Mouse (Mus musculus) brain, embryonic 18.5 days (tissue): ENCODE results near the gene Gck.
"Not testable (repeated sequence)": the region's sequence is repeated elsewhere in the genome, so short reads cannot be mapped to it uniquely, and the experiment has no call there.

Experiments used
- DNase-seq: peaks from one replicate; pipeline ENCODE4 v3.0.0-alpha.2; 2012; ENCODE audit warnings: low read depth, low spot score

Gck gene

GRCm38 (mm10) chr11:5908642-5909041, 41.2 kb downstream of the Gck start:
- DNase-seq: no peak

GRCm38 (mm10) chr11:5907096-5907495, 42.8 kb downstream of the Gck start:
- DNase-seq: no peak

- no peak for DNase-seq
These were observed 43.9 kb downstream of the Gck start for GRCm38 (mm10) chr11:5905778-5906518.

DNA sequence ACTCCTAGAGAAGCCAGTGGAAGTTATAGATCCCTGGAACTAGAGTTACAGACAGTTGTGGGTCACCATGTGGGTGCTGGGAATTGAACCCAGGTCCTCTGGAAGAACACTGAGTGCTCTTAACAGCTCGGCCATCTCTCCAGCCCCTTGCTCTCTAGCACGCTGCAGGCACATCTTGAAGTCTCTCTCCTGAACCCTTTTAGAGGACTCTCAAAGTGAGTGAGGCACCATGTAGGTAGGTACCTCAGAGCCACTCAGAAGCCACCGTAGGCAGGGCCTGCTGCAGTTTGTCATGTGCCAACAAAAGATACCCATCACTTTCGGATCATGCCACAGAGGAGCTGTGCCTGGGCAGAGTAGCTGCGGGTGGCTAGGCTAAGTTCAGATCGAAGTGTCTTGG, 45.0 kb downstream of the Gck start:
- no peak for DNase-seq

DNA sequence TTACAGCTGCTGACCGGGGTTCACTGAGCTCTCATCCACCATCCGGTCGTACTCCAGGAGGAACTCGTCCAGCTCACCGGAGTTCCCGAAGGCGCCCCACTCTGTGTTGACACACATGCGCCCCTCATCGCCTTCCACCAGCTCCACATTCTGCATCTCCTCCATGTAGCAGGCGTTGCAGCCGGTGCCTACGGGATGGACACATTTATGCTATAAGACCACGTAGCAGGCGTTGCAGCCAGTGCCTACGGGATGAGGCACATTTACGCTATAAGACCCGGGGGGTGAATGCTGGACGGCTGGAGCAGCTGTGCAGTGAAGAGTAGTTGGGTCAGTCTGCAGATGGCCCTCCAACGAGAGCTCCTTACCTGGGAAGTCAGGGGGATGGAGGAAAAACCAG, 45.5 kb downstream of the Gck start:
- DNase-seq: no peak

DNA sequence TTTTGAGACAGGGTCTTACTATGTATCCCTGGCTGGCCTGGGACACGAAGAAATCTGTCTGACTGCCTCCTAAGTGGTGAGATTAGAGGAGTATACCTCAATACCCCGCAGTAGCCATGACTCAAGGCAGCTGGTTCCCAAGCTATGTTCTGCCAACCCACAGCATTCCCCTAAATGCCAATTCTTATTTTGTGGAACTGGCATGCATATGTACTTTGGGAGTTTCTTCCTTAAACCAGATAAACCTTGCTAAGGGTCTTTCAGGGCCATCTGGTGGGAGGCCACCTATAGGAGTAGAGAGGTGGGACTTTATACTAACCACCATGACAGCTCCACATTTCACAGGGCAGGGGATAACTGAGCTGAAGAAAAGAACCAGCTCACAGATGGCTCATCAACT, 46.0 kb downstream of the Gck start:
- no peak for DNase-seq

GRCm38 (mm10) chr11:5902390-5902789, 47.5 kb downstream of the Gck start:
- no peak for DNase-seq

- DNase-seq: peak; percentile 78
These were observed 47.9 kb downstream of the Gck start for GRCm38 (mm10) chr11:5901950-5902349.

DNA sequence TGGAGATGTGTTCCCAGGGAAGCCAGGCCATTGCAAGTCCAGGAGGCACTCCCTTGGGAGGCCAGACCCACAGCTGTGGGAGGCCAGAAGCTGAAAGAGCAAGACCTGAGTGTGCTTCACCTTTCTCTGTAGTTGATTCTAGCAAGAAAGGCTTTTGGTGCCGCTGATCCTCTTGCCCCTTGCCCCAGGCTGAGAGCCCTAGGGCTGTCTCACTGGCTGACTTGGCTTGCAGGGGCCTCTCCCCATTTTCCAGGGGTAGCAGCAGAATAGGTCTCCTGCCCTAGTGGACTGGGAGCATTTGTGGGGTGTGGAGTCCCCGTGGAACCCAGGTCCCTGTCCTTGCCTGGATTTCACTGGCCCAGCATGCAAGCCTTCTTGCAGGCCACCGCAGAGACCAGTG, 48.6 kb downstream of the Gck start:
- no peak for DNase-seq

DNA sequence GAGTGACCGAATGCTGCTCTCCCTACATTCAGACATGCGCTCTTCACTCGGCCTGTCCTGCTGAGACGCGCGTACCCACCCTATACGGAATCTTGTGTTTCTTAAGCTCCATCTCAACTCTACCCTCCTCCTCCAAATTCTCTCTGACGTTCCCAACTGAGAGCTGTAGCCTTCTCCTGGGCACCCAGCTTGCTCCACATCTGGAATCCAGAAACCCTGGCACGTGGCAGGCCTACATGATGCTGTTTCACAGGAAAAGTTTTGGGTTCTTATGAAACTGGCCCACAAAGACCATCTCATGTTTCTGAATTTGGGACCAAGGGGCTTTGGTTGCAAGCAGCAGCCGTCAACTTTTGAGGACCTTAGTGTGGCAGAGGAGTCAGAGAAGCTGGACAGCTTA, 50.6 kb downstream of the Gck start:
- DNase-seq: no peak

DNA sequence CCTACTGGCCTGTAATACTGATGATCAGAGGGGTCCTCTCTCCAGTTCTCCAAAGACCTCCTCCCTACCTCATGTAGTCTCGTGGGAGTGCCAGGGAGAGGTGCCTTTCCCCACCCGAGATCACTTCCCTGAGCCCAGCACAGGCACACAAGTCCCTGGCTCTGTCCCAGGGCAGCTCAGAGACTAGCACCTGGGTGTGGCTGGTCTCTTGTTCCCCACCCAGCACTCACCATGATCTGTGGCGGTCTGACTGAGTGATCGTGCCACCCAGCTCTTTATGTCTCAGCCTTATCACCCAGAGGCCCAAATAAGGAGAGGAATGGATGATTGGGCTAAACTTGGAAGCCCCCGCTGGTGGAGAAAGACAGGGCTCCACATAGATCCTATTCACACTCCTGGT, 51.4 kb downstream of the Gck start, which contains the start of gene Myl7:
Myl7 (minus strand) TSS at position 252 of the 400 bp plus-strand sequence.
- no peak for DNase-seq

GRCm38 (mm10) chr11:5897839-5898238, 52.0 kb downstream of the Gck start:
- no peak for DNase-seq

- no peak for DNase-seq
These were observed 52.7 kb downstream of the Gck start for GRCm38 (mm10) chr11:5897230-5897629.

- no peak for DNase-seq
These were observed 56.1 kb downstream of the Gck start for GRCm38 (mm10) chr11:5893807-5894206.

- DNase-seq: no peak
These were observed 57.0 kb downstream of the Gck start for GRCm38 (mm10) chr11:5892810-5893368.

- no peak for DNase-seq
These were observed 57.7 kb downstream of the Gck start for GRCm38 (mm10) chr11:5892151-5892591.

DNA sequence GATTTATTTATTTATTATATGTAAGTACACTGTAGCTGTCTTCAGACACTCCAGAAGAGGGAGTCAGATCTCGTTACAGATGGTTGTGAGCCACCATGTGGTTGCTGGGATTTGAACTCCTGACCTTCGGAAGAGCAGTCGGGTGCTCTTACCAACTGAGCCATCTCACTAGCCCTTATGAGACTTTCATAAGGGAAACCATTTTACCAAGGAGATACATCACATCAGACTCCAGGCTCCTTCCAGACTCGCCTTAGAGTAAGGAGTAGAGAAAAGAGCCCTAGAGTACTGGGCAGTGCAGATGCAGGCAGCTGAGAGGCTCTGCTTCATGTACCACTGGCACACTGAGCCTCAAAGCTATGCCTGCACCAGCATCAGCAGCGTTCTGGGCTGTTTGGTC, 61.3 kb downstream of the Gck start:
- not testable (repeated sequence) for DNase-seq

- DNase-seq: no peak
These were observed 62.6 kb downstream of the Gck start for GRCm38 (mm10) chr11:5887250-5887649.

GRCm38 (mm10) chr11:5886187-5886586, 63.7 kb downstream of the Gck start:
- no peak for DNase-seq

DNA sequence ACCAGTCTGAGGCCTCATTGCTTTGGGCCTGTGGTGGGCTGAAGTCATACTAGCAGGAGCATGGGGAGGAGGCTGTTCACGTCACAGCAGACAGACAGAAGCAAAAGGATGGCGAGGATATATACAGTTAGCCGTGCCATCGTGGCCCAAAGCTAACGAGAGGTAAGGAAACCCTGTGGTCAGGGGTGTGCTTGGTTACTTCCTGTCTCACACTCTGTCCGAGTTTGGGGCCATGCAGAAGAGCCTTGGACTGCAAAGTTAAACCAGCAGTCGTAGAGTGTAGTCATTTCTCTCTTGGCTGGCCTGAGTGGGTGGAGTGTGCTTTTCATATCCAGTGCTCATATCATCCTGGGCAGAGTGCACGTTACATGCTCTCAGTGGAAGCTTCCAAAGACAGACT, 67.4 kb downstream of the Gck start:
- DNase-seq: no peak

- no peak for DNase-seq
These were observed 70.0 kb downstream of the Gck start for GRCm38 (mm10) chr11:5879905-5880304.

GRCm38 (mm10) chr11:5878661-5879060, 71.2 kb downstream of the Gck start:
- no peak for DNase-seq

GRCm38 (mm10) chr11:5877921-5878526, 71.9 kb downstream of the Gck start, which contains the start of gene Pold2:
Gene Pold2, minus strand, starts transcription at chr11:5878292.
- peak; percentile 93 for DNase-seq
